Mouse (Mus musculus) lung, postnatal 14 days (tissue): ENCODE results near the gene Fam160a1.

ENCODE experiments used
- DNase-seq: peaks from one replicate; pipeline ENCODE4 v3.0.0; 2021

Gene Fam160a1

DNA sequence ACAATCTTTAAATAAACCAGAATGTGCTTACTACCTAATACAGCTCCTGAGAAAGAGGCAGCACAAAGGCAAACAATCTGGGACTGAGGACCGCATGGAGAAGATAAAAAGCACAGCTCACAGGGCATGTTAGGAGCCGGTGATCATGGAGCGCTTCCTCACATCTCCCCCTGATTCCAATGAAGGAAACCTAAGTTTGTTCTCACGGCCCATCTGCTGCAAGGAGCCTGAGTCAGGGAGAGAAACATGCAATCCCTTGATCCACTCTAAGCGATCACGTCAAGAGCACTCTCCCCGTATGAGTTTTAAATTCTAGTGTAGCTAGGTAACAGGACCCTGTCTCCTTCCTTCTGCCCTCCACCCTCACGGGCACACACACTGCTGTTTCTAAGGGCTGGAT lies 140.0 kb downstream of the Fam160a1 start:
- DNase-seq, result no peak

DNA sequence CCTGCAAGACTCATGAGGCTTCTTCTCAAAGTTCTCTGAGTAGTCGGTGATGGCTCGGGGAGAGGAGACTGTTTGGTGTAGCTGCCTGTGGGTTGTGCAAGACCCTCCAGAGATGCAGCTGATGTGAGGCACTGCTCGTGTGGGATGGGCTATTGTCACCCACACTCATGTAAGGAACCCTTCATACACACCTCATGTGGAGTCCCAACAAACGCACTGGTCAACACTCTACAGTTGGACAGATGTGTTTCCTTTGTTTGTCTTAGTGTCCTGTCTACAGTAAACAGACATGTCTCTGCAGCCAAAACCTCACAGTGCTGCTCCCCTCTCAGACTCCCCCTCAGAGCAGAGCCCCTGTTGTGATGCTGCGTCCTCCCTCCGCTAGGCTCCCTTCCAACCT lies 147.2 kb downstream of the Fam160a1 start:
- DNase-seq, result no peak

DNA sequence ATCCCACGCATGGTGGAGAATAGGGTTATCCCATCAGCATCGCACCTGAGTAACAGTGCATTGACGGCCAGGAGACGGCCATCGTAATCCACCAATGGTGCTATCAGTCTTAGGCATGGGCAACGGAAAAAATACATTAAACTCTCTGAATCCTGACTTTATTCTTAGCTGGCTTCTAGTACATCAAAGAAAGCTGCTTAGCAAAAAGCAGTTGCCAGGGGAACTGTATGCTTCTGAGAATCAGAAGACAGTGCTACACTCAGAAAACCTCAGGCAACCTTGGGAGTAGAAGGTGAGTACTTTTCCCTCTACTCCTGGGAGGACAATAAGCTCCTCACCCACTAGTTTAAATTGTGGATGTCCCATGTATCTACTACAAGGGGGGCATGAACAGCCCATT lies 149.4 kb downstream of the Fam160a1 start:
- no peak for DNase-seq

DNA sequence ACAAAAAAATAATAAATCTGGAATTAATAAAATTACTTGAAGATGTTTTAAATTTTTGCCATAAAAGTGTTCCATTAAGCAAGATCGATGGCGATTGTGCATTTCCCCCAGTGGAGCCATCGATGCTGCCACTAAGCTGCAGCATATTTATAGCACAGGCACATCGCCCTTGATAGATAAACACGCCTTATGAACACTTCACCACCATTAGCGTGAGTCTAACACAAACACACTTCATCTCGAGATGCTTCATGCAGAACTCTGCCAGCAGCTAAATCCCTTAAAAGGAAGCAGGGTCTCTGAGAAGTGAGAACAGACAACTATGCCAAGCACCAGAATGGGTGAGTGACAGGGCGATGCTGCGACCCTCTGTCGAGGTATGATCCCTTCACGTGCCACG lies 150.4 kb downstream of the Fam160a1 start:
- DNase-seq, result no peak

DNA sequence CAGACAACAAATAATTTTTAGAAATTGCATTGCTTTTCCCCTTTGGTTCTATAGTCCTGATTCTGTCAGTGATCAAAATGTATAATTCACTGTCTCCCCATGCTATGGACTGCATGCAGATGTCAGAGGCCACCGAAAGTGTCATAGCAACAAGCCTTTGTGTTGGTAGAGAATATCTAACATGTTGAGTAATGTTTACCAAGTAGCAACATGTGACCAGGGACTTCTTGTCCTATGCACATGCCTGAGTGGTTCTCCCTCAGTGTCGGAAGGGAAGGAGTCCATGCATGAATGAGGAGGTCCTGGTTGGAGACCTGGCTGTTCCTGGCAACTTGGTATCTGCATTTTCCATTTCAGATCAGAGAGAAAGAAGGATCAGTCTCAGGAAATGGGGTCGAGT lies 150.9 kb downstream of the Fam160a1 start:
- no peak for DNase-seq

DNA sequence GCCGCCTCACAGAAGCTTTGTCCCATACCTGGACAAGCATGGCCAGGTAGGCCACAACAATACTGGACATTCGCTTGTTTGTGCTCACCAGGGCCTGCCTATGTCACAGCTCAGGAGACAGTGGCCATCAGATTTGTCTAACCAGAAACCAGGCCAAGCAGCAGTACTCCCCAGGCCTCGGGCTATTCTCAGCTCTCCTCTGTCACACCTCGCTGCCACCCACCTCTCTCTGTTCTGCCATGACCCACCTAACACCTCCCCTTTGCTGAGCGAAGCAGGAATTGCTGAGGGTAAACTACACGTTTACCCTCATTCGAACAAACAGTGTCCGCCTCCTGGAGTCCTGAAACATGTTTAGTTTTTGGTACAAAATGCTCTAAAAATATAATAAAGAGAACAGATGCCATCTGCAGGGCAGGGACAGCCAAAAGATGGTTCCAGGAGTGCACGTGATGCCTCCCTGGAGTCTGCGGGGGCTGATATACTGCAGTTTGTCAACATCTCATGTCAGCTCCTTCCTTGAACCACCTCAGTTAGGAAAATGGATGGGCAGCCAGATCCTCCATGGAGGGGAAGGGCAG lies 152.4 kb downstream of the Fam160a1 start:
- no peak for DNase-seq

DNA sequence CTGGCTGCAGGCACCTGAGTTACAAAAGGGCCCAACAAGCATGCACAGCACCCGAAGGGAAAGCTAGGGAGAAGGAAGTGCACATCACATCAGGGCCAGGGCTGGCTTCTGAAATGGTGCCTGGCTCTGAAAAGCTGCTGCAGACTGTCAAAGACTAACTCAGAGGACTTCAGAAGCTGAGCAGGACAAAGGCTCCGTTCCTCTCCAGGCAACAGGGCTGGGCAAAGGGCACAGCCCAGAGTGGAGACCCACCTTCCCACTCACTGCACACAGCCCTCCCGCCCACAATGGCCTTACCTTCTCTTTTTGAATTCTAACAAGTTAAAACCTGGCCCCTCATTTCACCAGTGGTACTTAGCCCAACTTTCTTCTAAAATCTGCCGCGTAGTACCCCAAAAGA lies 153.3 kb downstream of the Fam160a1 start:
- no peak for DNase-seq

DNA sequence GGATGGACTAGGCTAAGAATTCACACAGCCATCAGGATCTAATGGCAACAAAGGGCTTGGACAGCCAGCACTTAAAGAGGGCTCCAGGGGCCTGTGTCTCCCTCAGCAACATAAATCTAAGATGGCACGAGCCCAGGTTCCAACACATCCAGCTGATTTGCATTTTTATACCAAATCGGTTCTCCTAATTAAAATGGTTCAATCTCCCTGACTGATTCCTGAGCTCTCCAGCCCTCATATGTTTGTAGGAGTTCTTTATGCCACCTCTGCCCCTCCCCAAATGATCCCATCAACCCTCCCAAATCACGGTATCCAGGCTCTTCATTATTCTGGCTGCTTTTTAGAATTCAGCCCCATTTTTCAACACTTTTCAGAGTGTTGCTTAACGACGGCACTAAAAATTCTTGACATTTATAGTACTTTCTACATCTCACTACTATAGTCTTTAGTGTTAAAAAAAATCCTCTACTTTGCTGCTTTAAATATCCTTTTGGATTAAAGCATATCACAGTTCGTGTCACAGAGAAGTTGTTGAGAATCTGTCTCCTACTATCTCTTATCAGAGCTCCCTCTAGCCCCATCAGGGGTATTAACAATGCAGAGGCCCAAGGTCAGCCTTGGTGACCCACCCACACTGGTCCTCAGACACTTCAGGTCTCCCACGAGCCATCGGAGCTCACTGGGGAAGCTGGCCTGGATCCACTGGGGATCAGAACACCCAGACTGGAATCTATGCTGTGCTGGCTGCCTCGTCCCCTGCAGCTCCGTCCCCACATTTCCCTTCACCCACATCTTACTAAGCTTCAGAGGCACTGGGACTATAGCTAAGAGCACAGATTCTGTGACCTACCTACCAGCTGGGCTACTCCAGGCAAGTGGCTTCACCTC lies 154.9 kb downstream of the Fam160a1 start:
- no peak for DNase-seq

DNA sequence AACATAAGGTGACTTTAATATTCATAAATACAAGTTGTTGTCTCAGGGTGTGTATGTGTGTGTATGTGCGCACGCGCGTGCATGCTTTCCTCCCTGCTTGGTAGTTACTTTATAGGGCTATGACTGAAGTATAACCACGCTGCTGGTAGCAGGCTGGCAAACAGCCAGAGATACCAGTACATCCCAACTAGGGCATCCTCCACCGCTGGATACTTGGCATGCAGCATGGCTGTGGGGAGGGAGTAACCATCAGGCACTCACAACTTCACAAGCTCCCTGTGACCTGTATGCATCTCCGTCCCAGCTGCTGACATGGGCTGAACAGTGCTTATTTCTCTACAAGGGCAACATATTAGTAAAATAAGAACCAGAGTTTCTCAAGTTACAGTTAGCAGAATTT lies 157.4 kb downstream of the Fam160a1 start:
- DNase-seq, result no peak

DNA sequence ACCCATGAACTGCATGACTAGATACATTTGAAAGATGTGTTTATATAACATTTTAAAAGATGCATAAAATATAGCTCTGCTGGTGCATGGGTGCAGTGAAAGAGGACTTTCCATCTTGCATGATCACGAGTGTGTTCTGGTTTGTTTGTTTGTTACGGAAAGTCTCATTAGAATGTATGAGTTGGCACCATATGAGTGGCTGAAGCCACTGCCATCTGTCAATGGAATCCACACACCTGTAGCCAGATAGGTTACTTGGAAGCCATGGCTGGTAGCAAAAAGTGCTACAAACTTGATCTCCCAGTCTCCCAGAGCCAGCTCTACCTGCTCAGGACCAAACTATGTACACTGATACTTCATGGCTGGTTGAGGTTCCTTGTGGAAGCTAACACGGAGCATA lies 161.6 kb downstream of the Fam160a1 start:
- no peak for DNase-seq

DNA sequence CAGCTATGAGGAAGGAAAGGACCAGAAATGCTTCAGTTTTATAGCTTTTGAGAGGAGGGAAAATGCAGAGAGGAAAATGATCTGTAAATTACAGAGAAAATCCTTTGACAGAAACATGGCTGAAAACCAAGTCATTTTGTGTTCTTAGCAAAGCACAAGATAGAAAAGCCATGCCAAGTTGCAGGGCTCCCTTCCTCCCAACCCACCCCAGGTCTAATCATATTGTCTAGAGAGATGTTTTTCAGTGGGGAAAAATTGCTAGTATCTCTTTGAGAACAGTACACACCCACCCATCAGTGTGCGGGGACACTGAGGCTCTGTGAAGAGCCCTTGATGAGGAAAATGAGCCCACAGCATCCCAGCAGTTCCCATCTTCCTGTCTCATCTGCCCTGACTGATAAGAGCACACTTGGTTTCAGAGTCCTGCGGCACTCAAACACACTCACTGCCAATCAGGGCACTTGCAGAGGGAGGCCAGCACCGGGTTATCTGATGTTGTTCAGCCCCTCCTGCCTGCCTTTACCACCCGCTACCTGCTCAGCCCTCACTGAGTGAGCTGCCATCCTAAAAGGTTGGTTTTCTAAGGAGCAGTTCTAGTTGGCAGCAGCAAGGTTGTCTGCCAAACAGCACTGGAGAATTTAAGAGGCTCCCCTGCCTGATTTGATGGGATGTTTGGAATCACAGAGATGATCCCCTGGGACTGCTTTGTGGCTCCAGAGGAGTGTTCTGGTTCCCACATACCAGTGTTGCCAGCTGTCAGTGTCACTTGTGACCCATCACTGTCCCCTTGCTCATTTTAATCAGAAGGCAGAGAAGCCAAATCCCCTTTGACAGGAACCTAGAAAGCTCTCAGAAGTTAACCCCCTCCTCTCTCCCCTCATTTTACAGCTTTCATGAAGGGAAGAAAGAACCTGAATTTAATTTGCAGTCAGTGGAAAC lies 164.1 kb downstream of the Fam160a1 start:
- DNase-seq, result no peak

DNA sequence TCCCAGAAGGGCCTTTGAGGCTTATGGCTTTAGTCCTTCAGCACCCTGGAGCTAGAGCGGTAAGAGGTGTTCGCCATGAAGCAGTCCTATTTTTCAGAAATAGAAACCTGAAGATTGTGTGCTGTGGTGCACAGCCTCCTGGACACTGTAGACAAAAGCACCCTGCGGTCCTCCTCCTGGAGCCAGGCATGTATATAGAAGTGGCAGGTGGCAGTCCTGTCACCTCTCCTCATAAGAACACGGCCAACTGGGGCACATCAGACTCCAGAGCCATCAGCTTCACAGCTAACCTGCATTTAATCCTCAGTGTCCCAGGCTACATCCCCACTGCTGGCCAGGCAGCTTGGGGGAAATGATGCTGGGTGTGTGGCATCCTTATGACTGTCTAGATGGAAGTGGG lies 167.9 kb downstream of the Fam160a1 start:
- DNase-seq, result no peak

DNA sequence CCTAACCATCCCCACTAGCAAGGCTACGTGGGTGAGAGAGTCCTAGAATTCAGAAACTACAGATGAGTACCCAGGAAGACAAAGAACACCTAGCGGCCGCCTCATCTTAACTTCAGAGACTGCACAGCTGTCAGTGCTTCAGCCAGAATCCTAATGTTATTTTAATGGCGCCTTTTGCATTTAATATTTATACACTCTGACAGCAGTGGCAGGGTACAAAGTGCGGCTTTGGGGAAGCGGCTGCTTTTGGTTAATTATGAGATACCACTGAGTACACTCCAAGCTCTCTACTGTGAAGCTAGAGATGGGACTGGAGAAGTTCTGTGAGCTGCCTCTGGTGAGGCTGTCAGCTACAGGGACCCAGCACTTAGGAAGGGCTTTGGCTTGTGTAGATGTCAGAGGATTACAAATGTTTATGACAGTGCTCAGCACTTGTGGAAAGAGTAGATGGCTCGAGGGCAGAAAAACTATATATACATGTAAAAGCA lies 171.5 kb downstream of the Fam160a1 start:
- no peak for DNase-seq

DNA sequence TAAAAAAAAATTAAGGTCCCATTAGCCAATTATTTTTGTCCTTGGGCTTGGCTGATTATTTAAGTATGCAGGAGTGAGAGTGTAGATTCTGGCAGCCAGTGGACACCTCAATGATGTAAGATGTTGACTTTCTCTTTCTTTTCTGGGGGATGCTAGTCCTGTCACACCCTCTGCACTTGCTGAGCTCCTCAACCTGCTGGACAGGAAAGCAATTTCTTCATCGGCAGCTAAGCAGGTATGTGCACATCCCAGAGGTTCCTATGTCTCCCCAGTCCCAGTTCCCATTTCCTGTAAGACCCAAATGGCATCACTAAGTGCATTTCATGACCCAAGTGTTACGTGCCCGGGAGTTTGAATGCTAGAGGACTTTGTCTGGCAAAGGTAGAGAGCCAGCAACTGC lies 172.3 kb downstream of the Fam160a1 start:
- DNase-seq, result no peak

DNA sequence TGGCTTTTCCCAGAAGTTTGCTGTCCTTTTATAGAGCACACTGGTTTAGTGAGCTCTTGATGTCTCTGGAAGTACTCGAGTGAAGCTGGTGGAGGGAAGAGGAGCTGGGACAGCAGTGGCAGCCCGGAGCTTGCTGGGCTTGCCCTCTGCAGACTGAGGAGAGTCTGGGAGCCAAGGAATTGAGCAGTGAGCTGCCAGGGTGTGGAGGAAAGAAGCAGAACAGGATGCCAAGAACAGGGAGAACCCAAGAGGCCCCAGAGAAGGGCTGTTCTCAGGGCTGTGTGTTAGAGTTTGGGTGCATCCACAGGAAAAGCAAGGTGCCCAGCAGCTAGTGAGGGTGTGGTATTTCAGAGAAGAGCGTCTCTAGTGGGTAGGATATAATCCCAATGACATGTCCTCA lies 175.3 kb downstream of the Fam160a1 start:
- no peak for DNase-seq

DNA sequence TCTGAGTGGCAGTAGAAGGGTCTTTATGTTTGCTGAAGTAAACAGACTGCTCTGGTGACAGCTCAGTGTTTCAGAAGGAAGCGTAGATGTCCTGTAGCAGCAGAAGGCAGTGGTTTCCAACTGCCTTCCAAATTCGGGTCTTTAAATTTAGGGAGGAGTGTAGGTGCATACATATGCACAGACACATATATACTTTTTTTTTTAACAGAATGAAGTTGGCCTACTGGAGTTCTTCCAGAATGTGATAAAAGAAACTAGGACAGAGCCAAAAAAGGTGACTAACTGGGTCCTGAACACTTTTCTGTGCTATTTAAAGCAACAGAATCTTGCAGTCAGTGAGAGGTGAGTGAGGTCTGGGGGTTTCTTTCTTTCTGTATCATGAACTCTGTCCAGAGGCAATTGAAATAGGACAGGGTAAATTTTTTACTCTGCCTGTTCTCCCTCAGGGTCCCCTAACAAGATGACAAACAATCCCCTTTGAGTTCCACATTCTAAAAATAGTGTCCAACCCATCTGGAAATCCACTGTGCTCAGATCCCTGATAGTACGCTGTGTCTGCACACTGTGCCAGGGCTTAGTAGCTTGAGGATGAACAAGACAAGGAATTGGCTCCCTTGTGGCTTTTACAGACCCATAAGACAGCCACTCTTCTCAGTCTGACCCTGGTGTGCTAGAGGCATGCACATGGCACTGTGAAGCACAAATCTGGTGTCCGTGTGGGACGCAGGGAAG lies 180.2 kb downstream of the Fam160a1 start:
- no peak for DNase-seq

DNA sequence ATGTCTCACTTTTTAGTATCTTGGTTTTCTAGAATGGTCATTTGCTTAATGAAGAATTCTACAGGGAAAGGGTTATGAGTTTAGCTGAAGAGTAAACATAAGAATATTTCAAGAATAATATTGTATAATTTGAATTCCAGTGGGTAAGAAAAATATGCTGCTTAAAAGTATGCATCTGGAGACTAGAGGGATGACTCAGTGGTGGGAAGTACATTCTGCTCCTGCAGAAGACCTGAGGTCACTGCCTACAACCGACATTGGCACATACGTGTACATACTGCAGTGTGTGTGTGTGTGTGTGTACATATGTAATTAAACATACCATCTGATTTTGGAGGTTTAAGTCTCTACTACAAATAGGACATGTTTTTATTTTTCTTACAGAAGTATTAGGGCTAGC lies 181.5 kb downstream of the Fam160a1 start:
- DNase-seq, result no peak

DNA sequence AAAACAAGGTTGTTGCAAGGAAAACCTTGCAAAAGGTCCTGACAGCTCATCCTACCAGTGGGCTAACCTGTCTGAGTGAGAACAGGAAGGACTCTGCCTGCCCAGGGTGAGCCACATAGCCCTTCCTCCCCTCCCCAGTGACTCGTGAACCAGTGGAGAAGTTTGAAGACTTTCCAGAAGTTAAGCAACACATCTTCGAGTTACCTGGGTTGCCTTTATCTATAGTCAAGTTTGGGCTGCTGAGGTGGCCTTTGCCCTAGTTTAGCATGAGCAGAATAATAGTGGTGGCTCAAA lies 182.0 kb downstream of the Fam160a1 start:
- DNase-seq, result no peak

DNA sequence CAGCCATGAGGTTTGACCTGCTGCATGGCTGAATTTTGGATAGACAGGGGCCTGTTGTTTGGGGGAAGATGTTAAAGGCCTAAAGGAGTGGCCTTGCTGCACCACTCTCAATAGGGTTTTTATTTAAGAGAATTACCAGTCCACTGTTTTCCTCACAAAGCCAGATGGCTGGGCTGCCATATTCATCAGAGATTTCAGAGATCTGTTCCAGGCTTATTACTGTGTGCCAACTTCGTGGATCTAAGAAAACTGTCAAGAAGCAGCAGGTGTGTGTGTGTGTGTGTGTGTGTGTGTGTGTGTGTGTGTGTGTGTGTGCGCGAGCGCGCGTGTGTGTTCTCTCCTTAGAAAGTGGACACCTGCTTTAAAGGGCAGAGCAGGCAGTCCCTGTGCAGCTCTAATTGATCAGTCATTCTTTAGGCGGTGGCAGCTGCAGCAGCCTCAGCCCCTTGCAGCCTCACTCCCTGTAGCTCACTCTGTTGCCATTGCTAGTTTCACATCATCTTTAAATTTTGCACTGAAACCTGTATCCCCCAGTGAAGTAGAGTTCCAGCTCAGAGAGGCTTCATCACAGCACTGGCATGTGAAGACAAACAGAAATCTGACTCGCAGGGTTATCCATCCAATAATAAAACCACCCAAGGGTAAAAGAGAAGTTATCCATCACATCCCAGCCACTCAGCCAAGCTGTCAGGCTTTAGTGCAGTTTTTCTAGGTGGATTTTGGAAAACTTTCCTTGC lies 182.5 kb downstream of the Fam160a1 start:
- DNase-seq, result no peak

DNA sequence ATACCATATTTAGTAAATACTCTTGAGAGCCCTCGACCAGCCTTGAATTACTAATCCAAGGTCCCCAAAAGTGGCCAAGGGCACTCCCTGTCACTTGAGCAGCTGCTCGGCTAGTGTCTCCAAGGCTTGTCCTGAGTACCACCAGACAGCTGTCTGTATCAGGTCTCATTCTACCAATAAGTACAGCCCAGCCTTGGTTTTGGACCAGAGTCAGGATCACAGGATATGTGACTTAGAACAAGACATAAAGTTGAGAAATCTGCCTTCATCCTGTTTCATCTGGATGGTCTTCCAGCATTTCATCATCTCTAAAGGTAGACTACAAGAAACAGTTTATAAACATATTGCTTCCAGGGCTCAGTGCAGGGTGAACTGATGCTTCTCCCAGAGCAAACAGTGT lies 183.4 kb downstream of the Fam160a1 start:
- DNase-seq, result no peak

DNA sequence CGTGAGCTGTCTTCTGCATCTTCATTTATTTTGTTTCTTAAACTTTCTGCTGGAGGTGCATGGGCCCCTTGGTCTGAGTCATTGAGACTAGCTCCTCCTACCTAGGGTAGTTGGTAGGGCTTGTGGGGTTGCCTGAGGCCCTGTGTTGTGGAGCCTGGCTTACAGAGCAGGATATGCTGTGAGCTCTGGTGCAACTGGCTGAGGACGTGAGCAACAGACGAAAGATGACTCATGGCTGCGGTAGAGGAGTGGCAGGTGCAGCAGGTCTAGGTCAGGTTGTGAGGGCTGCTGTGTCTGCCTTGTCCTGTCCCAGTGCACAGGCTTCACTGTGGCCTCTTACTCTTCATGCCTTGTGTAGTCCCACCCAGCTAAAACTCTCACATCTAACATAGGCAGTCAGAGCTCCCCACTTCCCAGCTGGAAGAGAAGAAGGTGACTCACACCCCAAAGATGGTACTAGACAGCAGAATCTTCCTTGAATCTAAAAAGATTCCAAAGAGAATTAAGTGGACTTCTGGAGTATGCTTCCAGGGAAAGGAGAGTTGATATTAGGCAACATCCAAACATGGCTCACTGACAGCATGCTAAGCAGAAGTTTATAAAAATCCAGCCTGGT lies 187.1 kb downstream of the Fam160a1 start:
- no peak for DNase-seq

DNA sequence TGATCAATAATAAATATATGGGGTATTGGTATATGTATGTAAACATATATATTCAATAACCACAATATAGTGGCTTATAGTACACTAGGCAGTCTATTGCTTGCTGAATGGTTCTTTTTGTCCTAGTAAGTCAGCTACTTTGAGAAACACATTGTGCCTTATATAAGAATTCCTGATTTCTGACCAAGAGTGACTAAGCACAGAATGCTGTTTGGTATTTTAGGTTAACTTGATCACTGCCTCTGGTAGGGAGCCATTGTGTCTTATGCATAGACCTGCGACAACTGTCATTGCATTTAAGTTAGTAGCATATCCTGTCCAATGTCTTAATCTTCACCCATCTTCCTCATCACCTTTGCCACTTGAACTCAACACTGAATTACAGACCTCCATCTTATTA lies 197.3 kb downstream of the Fam160a1 start:
- DNase-seq, result no peak
